Mouse (Mus musculus): ENCODE results near the gene Poldip3. TPM values are rescaled to one million over a fixed set of nuclear protein-coding genes. Genes with fewer than 3 reads are reported as not detected.

Gene Poldip3
- polyA plus RNA-seq, 1 experiment from 2014 or later = 145 TPM

DNA sequence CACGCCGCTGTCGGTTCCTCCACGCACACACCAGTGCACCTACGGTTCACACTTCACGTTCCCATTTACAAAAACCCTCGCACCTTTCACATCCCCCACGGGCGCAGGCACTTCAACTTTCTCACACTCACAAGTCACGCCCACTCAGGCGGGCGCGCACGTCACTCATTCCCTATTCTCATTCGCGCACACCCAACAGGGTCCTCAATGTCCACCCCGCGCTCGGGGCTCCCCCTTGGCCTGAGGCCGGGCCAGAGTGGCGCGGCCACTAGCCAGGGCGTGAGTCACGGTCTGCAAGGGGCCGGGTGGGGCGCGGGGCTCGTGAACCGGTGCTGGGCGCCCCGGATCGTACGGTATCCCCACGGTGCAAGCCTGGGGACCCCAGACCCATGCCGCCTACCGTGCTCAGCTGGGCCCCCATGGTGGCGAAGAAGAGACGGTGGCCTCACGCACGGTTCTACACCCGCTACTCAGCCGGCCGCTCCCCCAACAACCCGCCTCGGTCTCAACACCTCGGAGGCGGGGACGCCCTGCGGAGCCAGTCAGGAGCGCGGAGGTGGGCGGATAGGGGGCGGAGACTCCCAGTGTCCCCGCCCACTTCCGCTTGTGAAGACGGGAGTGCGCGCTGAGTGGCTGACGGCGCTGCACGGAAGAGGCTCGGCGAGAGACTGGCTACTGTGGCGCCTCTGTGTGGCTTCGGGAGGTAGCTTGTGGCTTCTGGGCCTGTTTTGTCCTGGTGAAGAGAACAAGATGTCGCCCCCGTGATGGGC lies 22.7 kb upstream of the Poldip3 start:
- under 1% methylated on average over 67 of the region's 67 CpGs for WGBS

DNA sequence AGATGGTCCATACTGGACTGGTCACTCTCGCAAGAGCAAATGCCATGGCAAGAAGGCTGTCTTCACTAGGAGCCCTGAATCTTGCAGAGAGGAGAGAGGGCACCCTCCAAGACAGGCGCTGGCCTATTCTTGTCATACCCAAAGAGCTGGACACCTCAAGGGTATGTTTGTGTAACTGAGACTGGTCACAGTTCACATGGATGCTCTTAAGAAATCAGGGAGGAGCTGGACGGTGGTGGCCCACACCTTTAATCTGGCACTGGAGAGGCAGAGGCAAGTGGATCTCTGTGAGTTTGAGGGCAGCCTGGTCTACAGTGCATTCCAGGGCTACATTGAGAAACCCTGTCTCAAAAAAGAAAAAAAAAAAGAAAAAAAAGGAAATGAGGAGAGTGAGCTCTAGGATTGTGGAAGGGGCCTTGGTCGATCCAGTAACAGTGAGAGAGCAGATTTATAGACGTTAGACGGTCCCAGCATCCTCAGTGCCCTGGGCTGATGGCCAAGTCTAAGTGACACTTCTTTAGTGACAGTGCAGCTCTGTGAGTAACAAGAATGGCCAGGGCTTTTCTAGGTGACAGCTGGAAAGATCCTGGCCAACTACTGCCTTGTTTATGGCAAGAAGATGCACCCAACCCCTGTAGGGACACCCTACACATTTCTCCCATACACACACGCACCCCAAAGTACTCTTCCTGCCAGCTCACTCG lies 21.9 kb upstream of the Poldip3 start:
- peak overlapping the region; percentile 97 for H3K4me3 ChIP-seq (replicated peaks; ENCODE audit: low read length)
- DNase-seq (ENCODE audit: low spot score) = no peak
- 48% methylated on average over 8 of the region's 8 CpGs for WGBS
- no peak for ATAC-seq (ENCODE audit: low FRiP score)
- H3K27ac ChIP-seq = peak overlapping the region; percentile 92; the same call in 1 of the 2 replicates
- H3K27me3 ChIP-seq (ENCODE audit: control insufficient read depth, insufficient read depth, low read length) = no peaks in the 10 kb centered on the region
- H3K4me2 ChIP-seq (replicated peaks) = peak overlapping the region; percentile 91
- no peaks in the 10 kb centered on the region for H3K9me3 ChIP-seq (ENCODE audit: control insufficient read depth, low read length)
- H3K9ac ChIP-seq = peak overlapping the region; percentile 94
- H3K4me1 ChIP-seq (replicated peaks; ENCODE audit: control insufficient read depth, insufficient read depth, low read length) = peaks cover 17% of the 10 kb centered on the region
- H3K36me3 ChIP-seq (replicated peaks; ENCODE audit: control insufficient read depth, insufficient read depth) = no peaks in the 10 kb centered on the region

More for the DNA sequence above, 22.7 kb upstream of the Poldip3 start:
- Histone ChIP-seq H3K36me3 (replicated peaks; ENCODE audit: control insufficient read depth, insufficient read depth) (no peaks in the 10 kb centered on the region), H3K4me3 (replicated peaks; ENCODE audit: low read length) (peak overlapping the region; percentile 97), H3K9me3 (ENCODE audit: control insufficient read depth, low read length) (no peaks in the 10 kb centered on the region), H3K27me3 (ENCODE audit: control insufficient read depth, insufficient read depth, low read length) (no peaks in the 10 kb centered on the region), H3K4me1 (replicated peaks; ENCODE audit: control insufficient read depth, insufficient read depth, low read length) (peaks cover 17% of the 10 kb centered on the region), H3K27ac (peak overlapping the region; percentile 92), H3K4me2 (replicated peaks) (peak overlapping the region; percentile 91), H3K9ac (peak overlapping the region; percentile 94)
- peak; percentile 96 for ATAC-seq (ENCODE audit: low FRiP score)
- DNase-seq (ENCODE audit: low spot score) = peak; percentile 98

- 0 out of 2 replicates have a peak, but pooled peaks cover 2% of the 10 kb centered on the region for H3K36me3 ChIP-seq (replicated peaks; ENCODE audit: control insufficient read depth, insufficient read depth)
- DNase-seq (ENCODE audit: low spot score) (no peak), ATAC-seq (ENCODE audit: low FRiP score) (no peak)
- H3K27me3 ChIP-seq (ENCODE audit: control insufficient read depth, insufficient read depth, low read length) = no peaks in the 10 kb centered on the region
- H3K4me3 ChIP-seq (replicated peaks; ENCODE audit: low read length) = no peak overlapping the region
- H3K4me1 ChIP-seq (replicated peaks; ENCODE audit: control insufficient read depth, insufficient read depth, low read length) = peaks cover 17% of the 10 kb centered on the region
- H3K9ac ChIP-seq = no peak overlapping the region; the same call in 1 of the 2 replicates
- H3K27ac ChIP-seq = no peak overlapping the region
- no peak overlapping the region for H3K4me2 ChIP-seq (replicated peaks)
- WGBS = 85% methylated on average over 8 of the region's 8 CpGs
- H3K9me3 ChIP-seq (ENCODE audit: control insufficient read depth, low read length) = no peaks in the 10 kb centered on the region
Observed at GRCm38 (mm10) chr15:83169772-83170722, 20.9 kb upstream of the Poldip3 start.

DNA sequence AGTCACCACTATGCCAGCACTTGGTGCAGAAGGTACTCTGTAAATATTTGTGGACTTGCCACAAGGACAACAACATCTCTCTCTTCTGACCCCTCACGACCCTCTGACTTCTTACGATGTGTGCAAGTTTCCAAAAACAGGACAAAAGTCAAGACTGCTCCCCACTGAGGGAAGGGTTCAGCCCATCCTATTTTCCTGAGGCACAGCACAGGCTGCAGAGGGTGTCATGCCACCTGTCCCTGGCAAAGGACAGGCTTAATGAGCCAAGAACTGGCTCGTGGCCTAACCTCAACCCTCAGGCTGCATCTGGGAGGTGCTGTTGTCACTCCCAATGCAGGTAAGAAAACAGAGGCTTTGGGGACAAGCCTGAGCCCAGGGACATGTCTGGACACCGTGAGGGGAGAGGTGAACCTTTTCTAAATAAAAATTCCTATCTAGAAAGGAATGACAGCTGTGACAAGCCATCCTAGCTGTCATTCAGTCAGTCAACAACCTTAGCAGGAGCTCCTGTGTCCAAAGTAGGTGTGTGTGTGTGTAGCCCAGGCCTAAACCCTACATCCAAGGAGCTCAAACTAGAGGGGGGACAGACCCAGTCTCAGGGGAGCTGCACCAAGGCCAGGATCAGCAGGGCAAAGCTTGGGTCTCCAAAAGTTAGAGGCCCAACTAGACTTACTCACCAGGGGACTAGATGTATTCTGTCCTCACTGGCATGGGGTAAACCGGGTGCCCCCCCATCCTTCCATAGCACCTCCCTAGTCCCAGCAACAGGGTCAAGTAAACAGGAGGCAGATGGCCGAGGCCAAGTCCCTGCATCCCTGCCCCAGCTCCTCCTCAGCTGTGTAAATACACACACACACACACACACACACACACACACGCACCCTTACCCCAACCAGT lies 19.9 kb upstream of the Poldip3 start:
- Histone ChIP-seq H3K4me3 (replicated peaks; ENCODE audit: low read length) (no peak overlapping the region), H3K27ac (no peak overlapping the region), H3K4me1 (replicated peaks; ENCODE audit: control insufficient read depth, insufficient read depth, low read length) (peaks cover 17% of the 10 kb centered on the region), H3K4me2 (replicated peaks) (no peak overlapping the region), H3K27me3 (ENCODE audit: control insufficient read depth, insufficient read depth, low read length) (no peaks in the 10 kb centered on the region), H3K9ac (no peak overlapping the region), H3K9me3 (ENCODE audit: control insufficient read depth, low read length) (no peaks in the 10 kb centered on the region), H3K36me3 (replicated peaks; ENCODE audit: control insufficient read depth, insufficient read depth) (0 out of 2 replicates have a peak, but pooled peaks cover 4% of the 10 kb centered on the region)
- DNase-seq (ENCODE audit: low spot score) (no peak), ATAC-seq (ENCODE audit: low FRiP score) (no peak)
- 83% methylated on average over 7 of the region's 7 CpGs for WGBS

DNA sequence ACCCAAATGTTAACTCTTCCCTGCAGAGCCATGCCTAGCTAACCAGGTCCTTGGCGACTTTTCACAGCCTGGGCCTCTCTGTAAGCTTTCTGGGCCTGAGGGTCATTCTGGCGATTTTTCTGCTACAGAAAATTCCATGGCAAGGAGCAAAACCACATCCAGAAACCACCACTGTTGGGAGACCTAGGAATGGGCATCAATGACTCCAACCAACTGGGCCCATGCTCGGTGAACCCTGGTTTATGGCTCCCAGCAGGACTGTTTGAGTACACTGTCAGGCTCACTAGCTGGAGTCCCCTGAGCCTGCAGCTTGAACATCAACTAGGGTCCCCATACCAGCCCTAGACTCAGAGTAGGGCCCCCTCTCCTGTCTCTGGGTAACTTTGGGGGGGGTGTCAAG lies 19.1 kb upstream of the Poldip3 start:
- peaks cover 17% of the 10 kb centered on the region for H3K4me1 ChIP-seq (replicated peaks; ENCODE audit: control insufficient read depth, insufficient read depth, low read length)
- no peak overlapping the region for H3K4me3 ChIP-seq (replicated peaks; ENCODE audit: low read length)
- H3K27ac ChIP-seq = no peak overlapping the region
- no peak for ATAC-seq (ENCODE audit: low FRiP score)
- no peaks in the 10 kb centered on the region for H3K27me3 ChIP-seq (ENCODE audit: control insufficient read depth, insufficient read depth, low read length)
- H3K36me3 ChIP-seq (replicated peaks; ENCODE audit: control insufficient read depth, insufficient read depth) = 0 out of 2 replicates have a peak, but pooled peaks cover 4% of the 10 kb centered on the region
- no peak for DNase-seq (ENCODE audit: low spot score)
- WGBS = 89% methylated on average over 3 of the region's 3 CpGs
- no peak overlapping the region for H3K9ac ChIP-seq
- H3K4me2 ChIP-seq (replicated peaks) = no peak overlapping the region
- H3K9me3 ChIP-seq (ENCODE audit: control insufficient read depth, low read length) = no peaks in the 10 kb centered on the region

DNA sequence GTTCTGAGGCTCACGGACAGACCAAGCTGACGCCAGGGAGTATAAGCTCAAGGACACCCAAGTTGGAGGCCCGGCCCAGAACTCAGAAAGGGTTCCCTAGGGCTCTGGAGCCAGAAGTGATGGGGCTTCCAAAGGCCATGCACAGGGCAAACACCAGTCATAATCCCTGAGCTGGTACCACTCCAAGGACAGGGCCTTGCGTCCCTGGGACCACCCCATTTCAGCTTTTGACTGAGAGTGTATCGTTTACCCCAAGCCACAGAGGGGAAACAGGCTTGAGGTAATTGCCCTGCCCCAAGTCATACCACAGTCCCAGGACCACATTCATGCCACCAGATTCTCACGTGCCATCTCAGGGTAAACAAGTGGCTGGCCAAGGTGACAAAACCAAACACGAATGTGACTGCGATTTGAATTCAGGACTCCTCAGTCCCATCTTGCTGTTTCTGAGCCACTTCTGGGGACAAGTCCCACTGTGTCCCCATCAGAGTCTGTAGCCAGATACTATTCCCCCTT lies 18.4 kb upstream of the Poldip3 start:
- peaks cover 5% of the 10 kb centered on the region; the same call in 1 of the 2 replicates for H3K36me3 ChIP-seq (replicated peaks; ENCODE audit: control insufficient read depth, insufficient read depth)
- ATAC-seq (ENCODE audit: low FRiP score) (no peak), DNase-seq (ENCODE audit: low spot score) (no peak)
- H3K27me3 ChIP-seq (ENCODE audit: control insufficient read depth, insufficient read depth, low read length) = no peaks in the 10 kb centered on the region
- H3K27ac ChIP-seq = no peak overlapping the region
- H3K4me2 ChIP-seq (replicated peaks) = no peak overlapping the region
- 94% methylated on average over 8 of the region's 8 CpGs for WGBS
- no peak overlapping the region for H3K9ac ChIP-seq
- H3K4me1 ChIP-seq (replicated peaks; ENCODE audit: control insufficient read depth, insufficient read depth, low read length) = peaks cover 17% of the 10 kb centered on the region
- H3K4me3 ChIP-seq (replicated peaks; ENCODE audit: low read length) = no peak overlapping the region
- H3K9me3 ChIP-seq (ENCODE audit: control insufficient read depth, low read length) = no peaks in the 10 kb centered on the region

- Histone ChIP-seq H3K4me1 (replicated peaks; ENCODE audit: control insufficient read depth, insufficient read depth, low read length) (peaks cover 17% of the 10 kb centered on the region), H3K36me3 (replicated peaks; ENCODE audit: control insufficient read depth, insufficient read depth) (peaks cover 10% of the 10 kb centered on the region; the same call in 1 of the 2 replicates), H3K4me3 (replicated peaks; ENCODE audit: low read length) (no peak overlapping the region), H3K27me3 (ENCODE audit: control insufficient read depth, insufficient read depth, low read length) (no peaks in the 10 kb centered on the region), H3K27ac (no peak overlapping the region), H3K9ac (no peak overlapping the region), H3K9me3 (ENCODE audit: control insufficient read depth, low read length) (no peaks in the 10 kb centered on the region), H3K4me2 (replicated peaks) (no peak overlapping the region)
- 64% methylated on average over 5 of the region's 5 CpGs for WGBS
- ATAC-seq (ENCODE audit: low FRiP score) (no peak), DNase-seq (ENCODE audit: low spot score) (no peak)
Observed at GRCm38 (mm10) chr15:83167126-83167525, 17.9 kb upstream of the Poldip3 start.

DNA sequence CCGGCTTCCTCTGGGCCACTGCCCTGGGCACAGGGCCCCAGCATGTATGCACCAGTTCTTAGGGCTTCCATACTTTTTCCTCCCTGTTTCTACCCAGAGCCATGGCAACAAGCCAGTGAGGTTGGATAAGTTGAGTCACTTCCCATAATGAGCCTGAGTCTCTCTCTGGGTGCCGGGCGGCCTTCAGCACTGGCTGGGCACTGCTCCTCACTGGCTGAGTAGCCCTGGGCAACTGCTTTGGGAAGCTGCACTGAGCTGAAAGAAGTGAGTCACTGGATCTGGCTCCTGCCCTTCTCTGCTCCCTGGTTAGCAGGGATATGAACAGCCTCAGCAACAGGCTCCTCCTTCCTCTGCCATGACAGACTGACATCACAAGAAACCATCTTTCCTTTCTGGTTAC lies 17.5 kb upstream of the Poldip3 start:
- ATAC-seq (ENCODE audit: low FRiP score) (no peak), DNase-seq (ENCODE audit: low spot score) (no peak)
- no peak overlapping the region for H3K4me2 ChIP-seq (replicated peaks)
- H3K27me3 ChIP-seq (ENCODE audit: control insufficient read depth, insufficient read depth, low read length) = no peaks in the 10 kb centered on the region
- H3K4me1 ChIP-seq (replicated peaks; ENCODE audit: control insufficient read depth, insufficient read depth, low read length) = peaks cover 17% of the 10 kb centered on the region
- H3K9ac ChIP-seq = no peak overlapping the region
- H3K36me3 ChIP-seq (replicated peaks; ENCODE audit: control insufficient read depth, insufficient read depth) = peaks cover 15% of the 10 kb centered on the region; the same call in 1 of the 2 replicates
- no peak overlapping the region for H3K4me3 ChIP-seq (replicated peaks; ENCODE audit: low read length)
- H3K27ac ChIP-seq = no peak overlapping the region
- 88% methylated on average over 3 of the region's 3 CpGs for WGBS
- H3K9me3 ChIP-seq (ENCODE audit: control insufficient read depth, low read length) = no peaks in the 10 kb centered on the region
